Mouse (Mus musculus) stomach, embryonic 16.5 days (tissue): Measurements from ENCODE around the gene Rgs7bp. TPM values are rescaled to one million over a fixed set of nuclear protein-coding genes. Genes with fewer than 3 reads are reported as not detected.

Source experiments
- ATAC-seq: fragments of 200-750 bp; cut with Nextera tagmentation; 2 replicates; pipeline ENCODE4 v1.8.0; 2017; ENCODE audit warnings: moderate number of reproducible peaks, moderate TSS enrichment; ENCODE audit not compliant: insufficient read depth, low FRiP score
- H3K27ac ChIP-seq: fragments of 300-500 bp; sonication (generic); 2 replicates; pipeline ENCODE4 v1.5.1; 2014; ENCODE audit warnings: low read length
- H3K27me3 ChIP-seq: fragments of 300-500 bp; sonication (generic); 2 replicates; pipeline ENCODE4 v1.6.1; 2014; ENCODE audit warnings: low read length, control low read depth, mixed read lengths; ENCODE audit not compliant: control insufficient read depth, insufficient read depth
- H3K36me3 ChIP-seq: fragments of 300-500 bp; sonication (generic); 2 replicates; pipeline ENCODE4 v1.6.1; 2014; ENCODE audit warnings: low read length; ENCODE audit not compliant: control insufficient read depth, insufficient read depth
- H3K4me1 ChIP-seq: fragments of 300-500 bp; sonication (generic); 2 replicates; pipeline ENCODE4 v1.6.1; 2014; ENCODE audit warnings: low read length, control low read depth, mixed read lengths; ENCODE audit not compliant: control insufficient read depth, insufficient read depth
- H3K4me2 ChIP-seq: fragments of 300-500 bp; sonication (generic); 2 replicates; pipeline ENCODE4 v1.6.1; 2014; ENCODE audit warnings: low read depth, low read length, mixed read lengths
- H3K4me3 ChIP-seq: fragments of 300-500 bp; sonication (generic); replicated peaks from 2 replicates; pipeline ENCODE4 v1.5.1; 2014; ENCODE audit warnings: mild to moderate bottlenecking, low read length
- H3K9ac ChIP-seq: fragments of 300-500 bp; sonication (generic); 2 replicates; pipeline ENCODE4 v1.6.1; 2014; ENCODE audit warnings: low read length
- H3K9me3 ChIP-seq: fragments of 300-500 bp; sonication (generic); replicated peaks from 2 replicates; pipeline ENCODE4 v1.6.1; 2016; ENCODE audit warnings: low read length, control low read depth; ENCODE audit not compliant: control insufficient read depth
- WGBS: fragments of 180-500 bp; shearing (Covaris S2); extraction: QIAGEN DNeasy Blood & Tissue Kit; methylation state at CpG from one replicate; pipeline ENCODE4 v1.1.7; 2014; 5-methylcytosine and 5-hydroxymethylcytosine counted together
- polyA plus RNA-seq: library from polyadenylated mRNA; unstranded; fragments of >200 nt; fragmentation: Nextera tagmentation; extraction: Ambion mirVana; gene quantifications from 2 replicates; pipeline ENCODE4 v1.2.1, GENCODE M21; 2015

The Rgs7bp gene
- polyA plus RNA-seq, 1 experiment from 2014 or later = 1.9 TPM

DNA sequence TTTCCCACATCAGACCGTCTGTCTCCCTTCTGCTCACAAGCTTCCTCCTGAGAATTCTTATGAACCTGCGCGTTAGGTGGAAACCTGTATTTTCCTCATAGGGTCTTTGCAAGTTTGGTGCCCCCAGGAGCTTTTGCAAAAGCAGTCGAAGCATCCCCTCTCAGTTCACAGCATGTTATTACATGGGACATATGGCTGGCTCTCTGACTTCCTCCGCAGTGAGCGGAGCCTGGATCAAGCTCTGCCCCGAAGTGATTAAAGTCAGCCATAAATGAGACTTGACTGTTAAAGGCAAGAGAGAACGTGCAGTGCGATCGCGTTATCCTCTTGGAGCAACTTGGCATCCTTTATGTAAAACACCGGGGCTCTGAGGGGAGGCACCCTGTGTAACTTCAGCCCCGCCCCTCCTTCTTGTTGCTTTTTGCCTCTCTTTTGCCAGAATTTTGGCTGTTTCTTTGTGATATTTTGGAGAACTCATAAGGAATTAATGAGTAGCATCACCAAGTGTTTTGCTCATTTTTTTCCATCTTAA lies 66.7 kb downstream of the Rgs7bp start:
- no peak overlapping the region for H3K27ac ChIP-seq
- H3K36me3 ChIP-seq = no peaks in the 10 kb centered on the region
- ATAC-seq = no peak
- H3K4me1 ChIP-seq = no peaks in the 10 kb centered on the region
- H3K27me3 ChIP-seq = no peaks in the 10 kb centered on the region
- 84% methylated on average over 13 of the region's 13 CpGs for WGBS
- no peaks in the 10 kb centered on the region for H3K9me3 ChIP-seq
- no peak overlapping the region for H3K4me3 ChIP-seq
- H3K9ac ChIP-seq = no peak overlapping the region
- no peak overlapping the region for H3K4me2 ChIP-seq

GRCm38 (mm10) chr13:104985691-104986090 lies 69.0 kb downstream of the Rgs7bp start:
- ATAC-seq = no peak
- Histone ChIP-seq H3K36me3 (no peaks in the 10 kb centered on the region), H3K4me2 (no peak overlapping the region), H3K4me1 (no peaks in the 10 kb centered on the region), H3K4me3 (no peak overlapping the region), H3K27me3 (no peaks in the 10 kb centered on the region), H3K9ac (no peak overlapping the region), H3K9me3 (0 out of 2 replicates have a peak, but pooled peaks cover 4% of the 10 kb centered on the region), H3K27ac (no peak overlapping the region)
- WGBS = 75% methylated on average over 4 of the region's 4 CpGs

DNA sequence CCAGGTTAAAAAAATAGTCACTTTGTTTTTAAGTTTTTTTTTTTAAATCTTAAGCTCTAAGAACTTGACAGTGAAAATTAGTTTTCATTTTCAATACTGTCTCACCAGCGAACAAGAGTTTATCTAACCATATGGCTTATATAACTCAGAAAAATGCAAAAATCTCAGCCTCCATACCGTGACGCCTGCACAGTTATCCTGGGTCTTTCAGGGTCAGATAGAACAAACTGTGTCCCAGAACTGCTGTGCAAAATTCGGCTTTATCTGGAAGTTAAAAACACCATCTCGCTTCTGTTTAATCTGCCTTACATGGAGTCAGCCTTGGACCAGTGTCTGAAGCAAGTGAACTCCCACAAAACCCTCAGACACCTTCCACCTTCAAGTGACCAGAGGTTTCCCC lies 70.7 kb downstream of the Rgs7bp start:
- no peak overlapping the region for H3K4me3 ChIP-seq
- no peak overlapping the region for H3K27ac ChIP-seq
- no peak overlapping the region for H3K4me2 ChIP-seq
- no peaks in the 10 kb centered on the region for H3K27me3 ChIP-seq
- H3K4me1 ChIP-seq = no peaks in the 10 kb centered on the region
- no peaks in the 10 kb centered on the region for H3K36me3 ChIP-seq
- no peak for ATAC-seq
- H3K9me3 ChIP-seq = 0 out of 2 replicates have a peak, but pooled peaks cover 4% of the 10 kb centered on the region
- WGBS = 59% methylated on average over 5 of the region's 5 CpGs
- no peak overlapping the region for H3K9ac ChIP-seq

GRCm38 (mm10) chr13:104982781-104983353 lies 71.9 kb downstream of the Rgs7bp start:
- Histone ChIP-seq H3K4me1 (no peaks in the 10 kb centered on the region), H3K9me3 (0 out of 2 replicates have a peak, but pooled peaks cover 4% of the 10 kb centered on the region), H3K27me3 (no peaks in the 10 kb centered on the region), H3K4me2 (no peak overlapping the region), H3K27ac (no peak overlapping the region), H3K4me3 (no peak overlapping the region), H3K36me3 (no peaks in the 10 kb centered on the region), H3K9ac (no peak overlapping the region)
- 79% methylated on average over 10 of the region's 10 CpGs for WGBS
- no peak for ATAC-seq

DNA sequence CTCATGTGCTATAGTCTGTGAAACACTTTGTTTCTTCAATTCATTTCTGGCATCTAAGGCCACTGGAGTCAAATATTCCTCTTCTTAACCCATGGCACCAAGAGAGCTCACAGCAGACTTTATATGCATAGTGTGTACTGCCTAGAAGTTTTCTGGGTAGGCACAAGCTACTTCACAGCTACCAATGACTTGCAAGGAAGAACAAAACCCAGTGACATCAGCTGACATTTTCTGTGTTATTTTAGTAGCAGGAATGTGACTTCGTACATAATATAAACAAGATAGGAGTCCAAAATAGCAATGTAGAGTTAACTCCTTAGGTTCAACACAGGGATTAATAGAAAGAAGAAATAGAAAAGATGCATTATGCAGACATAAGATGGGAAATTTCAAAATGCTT lies 76.6 kb downstream of the Rgs7bp start:
- H3K9ac ChIP-seq = no peak overlapping the region
- no peak overlapping the region for H3K4me3 ChIP-seq
- 20% methylated on average over 1 of the region's 1 CpGs for WGBS
- no peak for ATAC-seq
- no peaks in the 10 kb centered on the region for H3K4me1 ChIP-seq
- 0 out of 2 replicates have a peak, but pooled peaks cover 4% of the 10 kb centered on the region for H3K9me3 ChIP-seq
- H3K4me2 ChIP-seq = no peak overlapping the region
- H3K36me3 ChIP-seq = no peaks in the 10 kb centered on the region
- no peak overlapping the region for H3K27ac ChIP-seq
- no peaks in the 10 kb centered on the region for H3K27me3 ChIP-seq

DNA sequence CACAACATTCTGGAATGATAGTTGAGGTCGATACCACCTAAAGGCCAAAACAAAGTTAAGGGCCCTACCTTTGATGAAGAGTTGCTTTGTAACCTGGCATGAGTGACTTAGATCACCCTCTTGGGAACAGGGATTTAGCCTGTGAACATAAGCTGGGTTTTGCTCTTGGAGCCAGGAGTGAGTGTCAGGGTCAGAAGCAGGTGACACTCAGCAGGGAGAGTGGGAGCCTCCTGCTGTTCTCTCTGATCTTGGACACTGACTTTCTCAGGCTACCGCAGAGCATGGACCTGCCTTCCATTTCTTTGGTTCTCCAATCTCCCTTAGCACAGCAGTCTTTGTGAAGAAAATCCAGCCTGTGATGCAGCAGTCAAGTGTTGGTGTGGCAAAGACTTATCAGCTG lies 87.2 kb downstream of the Rgs7bp start:
- Histone ChIP-seq H3K4me2 (no peak overlapping the region), H3K27ac (no peak overlapping the region), H3K36me3 (no peaks in the 10 kb centered on the region), H3K9me3 (no peaks in the 10 kb centered on the region), H3K4me3 (no peak overlapping the region), H3K27me3 (no peaks in the 10 kb centered on the region), H3K4me1 (no peaks in the 10 kb centered on the region), H3K9ac (no peak overlapping the region)
- no peak for ATAC-seq
- WGBS = 63% methylated on average over 2 of the region's 2 CpGs

DNA sequence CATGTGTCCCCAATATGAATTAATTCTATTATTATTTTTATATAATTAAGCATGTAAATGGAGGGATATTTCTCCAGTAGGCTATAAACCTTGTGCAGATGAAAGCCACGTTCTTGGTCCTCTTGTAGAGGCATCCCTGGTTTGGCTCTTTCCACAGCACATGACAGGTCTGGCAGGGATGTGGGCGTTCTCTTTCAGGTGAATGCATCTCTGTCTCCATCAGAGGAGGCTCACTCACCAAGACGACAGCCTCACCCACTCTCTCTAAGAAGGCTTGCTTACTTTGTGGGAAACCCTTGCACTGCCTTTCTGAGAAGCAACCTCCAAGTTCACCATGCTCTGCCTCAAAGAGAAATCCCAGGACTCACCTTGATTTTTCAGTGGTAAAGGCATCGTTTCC lies 91.0 kb downstream of the Rgs7bp start:
- 69% methylated on average over 4 of the region's 4 CpGs for WGBS
- Histone ChIP-seq H3K4me2 (no peak overlapping the region), H3K4me1 (no peaks in the 10 kb centered on the region), H3K9me3 (no peaks in the 10 kb centered on the region), H3K9ac (no peak overlapping the region), H3K27ac (no peak overlapping the region), H3K4me3 (no peak overlapping the region), H3K27me3 (no peaks in the 10 kb centered on the region), H3K36me3 (no peaks in the 10 kb centered on the region)
- no peak for ATAC-seq

GRCm38 (mm10) chr13:104962716-104963411 lies 91.9 kb downstream of the Rgs7bp start:
- Histone ChIP-seq H3K27ac (no peak overlapping the region), H3K4me2 (no peak overlapping the region), H3K9ac (no peak overlapping the region), H3K36me3 (no peaks in the 10 kb centered on the region), H3K9me3 (no peaks in the 10 kb centered on the region), H3K27me3 (no peaks in the 10 kb centered on the region), H3K4me3 (no peak overlapping the region), H3K4me1 (no peaks in the 10 kb centered on the region)
- peak; percentile 76 for ATAC-seq
- 45% methylated on average over 11 of the region's 11 CpGs for WGBS

- Histone ChIP-seq H3K9ac (no peak overlapping the region), H3K36me3 (no peaks in the 10 kb centered on the region), H3K27ac (no peak overlapping the region), H3K9me3 (no peaks in the 10 kb centered on the region), H3K4me1 (no peaks in the 10 kb centered on the region), H3K4me3 (no peak overlapping the region), H3K4me2 (no peak overlapping the region), H3K27me3 (no peaks in the 10 kb centered on the region)
- no peak for ATAC-seq
- WGBS = 76% methylated on average over 7 of the region's 7 CpGs
These were observed 92.6 kb downstream of the Rgs7bp start for GRCm38 (mm10) chr13:104962166-104962565.
